Mouse (Mus musculus): ENCODE results near the gene Pigs. TPM values are rescaled to one million over a fixed set of nuclear protein-coding genes. Genes with fewer than 3 reads are reported as not detected.

The Pigs gene
- 10 to 100 TPM; 72.3 to 76.6 TPM for total RNA-seq (2021)

DNA sequence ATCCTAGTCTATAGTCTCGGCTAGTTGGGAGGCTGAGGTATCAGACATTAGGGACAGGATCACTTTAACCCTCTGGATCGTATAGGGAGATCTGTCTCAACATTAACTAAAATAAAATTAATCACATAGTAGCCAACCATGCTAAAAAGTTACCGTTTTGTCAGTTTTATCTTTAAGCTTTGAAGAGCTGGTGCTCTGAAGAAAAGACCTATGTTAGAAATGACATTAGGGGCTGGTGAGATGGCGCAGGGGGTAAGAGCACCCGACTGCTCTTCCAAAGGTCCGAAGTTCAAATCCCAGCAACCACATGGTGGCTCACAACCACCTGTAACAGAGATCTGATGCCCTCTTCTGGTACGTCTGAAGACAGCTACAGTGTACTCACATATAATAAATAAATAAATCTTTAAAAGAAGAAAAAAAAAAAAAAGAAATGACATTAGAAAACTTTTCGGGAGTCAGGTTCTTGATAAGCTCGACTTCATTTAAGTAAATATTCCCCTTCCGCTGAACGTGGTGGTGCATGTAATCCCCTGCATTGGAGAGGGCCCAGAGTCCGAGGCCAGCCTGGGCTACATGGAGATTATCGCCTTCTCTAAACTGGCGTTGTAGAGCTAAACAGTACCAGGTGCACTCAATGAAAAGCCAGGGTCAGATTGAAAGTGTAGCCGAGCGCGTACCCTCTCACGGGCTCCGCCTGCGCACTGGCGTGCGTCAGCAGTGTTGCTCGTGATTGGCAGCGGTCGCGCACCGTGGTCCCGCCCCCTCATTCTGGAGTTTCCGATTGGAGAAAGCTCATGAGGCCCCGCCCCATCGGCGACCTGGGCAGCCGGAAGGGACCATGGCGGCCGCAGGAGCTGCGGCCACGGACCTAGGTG is at the start of gene Pigs:
TSS of gene Pigs (plus strand) at position 782 of the 878 bp plus-strand sequence.
- peak; percentile 94 to 98 for DNase-seq (ENCODE audit: extremely low spot score in 1 of 2, low spot score in 2 of 2)
- intact Hi-C loops (cut with DNase I): no loop called here

DNA sequence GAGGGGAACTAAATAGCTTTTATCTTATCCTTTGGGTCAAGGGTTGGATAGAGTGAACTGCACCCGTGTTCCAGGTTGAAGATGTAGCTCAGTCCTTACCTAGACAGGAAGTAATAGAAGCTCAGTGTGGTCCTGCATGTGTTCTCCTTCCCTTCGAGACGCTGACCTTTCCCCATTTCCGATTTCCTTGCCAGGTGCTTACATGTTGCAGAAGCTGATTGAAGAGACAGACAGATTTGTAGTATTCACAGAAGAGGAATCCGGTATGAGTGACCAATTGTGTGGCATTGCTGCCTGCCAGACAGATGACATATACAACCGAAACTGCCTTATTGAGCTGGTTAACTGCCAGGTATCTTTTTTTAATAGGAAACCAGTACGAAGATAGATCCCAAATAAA is 49.4 kb upstream of the Pigs start:
- intact Hi-C loops (cut with DNase I): no loop called here

DNA sequence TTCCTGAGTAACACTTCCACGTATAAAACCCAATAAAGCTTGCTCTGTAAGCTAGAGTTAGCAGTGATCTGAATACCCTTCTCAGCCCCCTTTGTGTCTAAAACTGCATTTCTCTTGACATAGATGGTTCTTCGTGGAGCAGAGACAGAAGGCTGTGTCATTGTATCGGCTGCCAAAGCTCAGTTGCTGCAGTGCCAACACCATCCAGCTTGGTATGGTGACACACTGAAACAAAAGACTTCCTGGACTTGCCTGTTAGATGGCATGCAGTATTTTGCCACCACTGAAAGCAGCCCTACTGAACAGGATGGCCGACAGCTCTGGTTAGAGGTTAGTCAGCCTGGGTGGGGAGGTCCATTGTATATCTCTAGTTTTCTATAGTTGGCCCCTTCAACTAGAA is 48.6 kb upstream of the Pigs start:
- DNase-seq (ENCODE audit: extremely low spot score in 1 of 2, low spot score in 2 of 2): no peak
- intact Hi-C loops (cut with DNase I): no loop called here

More for the DNA sequence above, 49.4 kb upstream of the Pigs start:
- no peak for DNase-seq (ENCODE audit: extremely low spot score in 1 of 2, low spot score in 2 of 2)

DNA sequence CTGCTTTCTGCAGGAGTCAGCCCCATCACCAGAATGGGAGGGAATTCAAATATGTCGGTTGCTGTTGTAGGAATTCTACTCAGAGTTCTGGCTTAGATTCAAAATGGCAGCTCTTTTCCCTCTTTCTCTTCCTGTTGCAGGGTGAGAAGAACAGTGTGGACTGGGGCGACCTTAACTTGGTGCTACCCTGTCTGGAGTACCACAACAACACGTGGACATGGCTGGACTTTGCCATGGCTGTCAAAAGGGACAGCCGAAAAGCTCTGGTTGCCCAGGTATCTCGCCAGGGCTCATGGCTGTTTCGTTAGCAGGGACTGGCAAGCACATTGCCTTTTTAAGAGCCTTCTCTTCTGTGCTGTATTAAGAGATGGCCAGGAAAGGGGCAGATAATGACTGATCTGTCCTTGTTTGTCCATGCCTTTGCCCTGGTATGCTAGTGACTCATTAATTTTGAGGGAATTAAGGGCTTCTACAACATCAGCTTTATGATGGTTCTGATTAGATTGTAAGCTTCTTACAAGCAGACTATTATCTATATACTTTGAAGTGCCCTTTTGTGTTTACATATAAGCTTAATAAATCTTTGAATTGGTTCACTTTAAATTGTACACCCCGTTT is 39.0 kb upstream of the Pigs start:
- intact Hi-C loops (cut with DNase I): loop anchor here (5.0 kb wide), 1 partner anchor 48 kb away; no protein-coding TSS in a partner anchor

DNA sequence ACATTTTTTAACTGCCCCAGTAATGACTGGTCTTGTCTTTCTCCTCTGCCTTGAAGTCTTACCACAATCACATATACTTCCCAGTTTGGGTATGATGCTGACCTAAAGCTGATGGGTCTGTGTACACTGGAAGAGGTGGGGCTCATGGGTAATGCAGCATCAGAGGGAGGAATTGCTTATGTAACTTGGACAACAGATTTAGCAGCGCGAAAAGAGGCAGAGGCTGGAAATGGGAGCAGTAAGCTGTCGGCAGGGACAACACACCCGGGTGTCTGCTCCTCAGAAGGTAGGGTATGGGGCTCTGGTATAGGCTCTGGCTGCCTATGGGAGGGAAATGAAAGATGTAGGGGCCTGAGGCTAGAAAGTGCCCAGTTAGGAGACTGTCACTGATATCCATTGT is 37.6 kb upstream of the Pigs start, which contains the start of gene BC030499:
TSS of gene BC030499 (plus strand) at position 188 of the 400 bp plus-strand sequence.
- DNase-seq (ENCODE audit: extremely low spot score in 1 of 2, low spot score in 2 of 2): no peak
- intact Hi-C loops (cut with DNase I): no loop called here

More for the DNA sequence above, 39.0 kb upstream of the Pigs start:
- DNase-seq (ENCODE audit: extremely low spot score in 1 of 2, low spot score in 2 of 2): no peak

DNA sequence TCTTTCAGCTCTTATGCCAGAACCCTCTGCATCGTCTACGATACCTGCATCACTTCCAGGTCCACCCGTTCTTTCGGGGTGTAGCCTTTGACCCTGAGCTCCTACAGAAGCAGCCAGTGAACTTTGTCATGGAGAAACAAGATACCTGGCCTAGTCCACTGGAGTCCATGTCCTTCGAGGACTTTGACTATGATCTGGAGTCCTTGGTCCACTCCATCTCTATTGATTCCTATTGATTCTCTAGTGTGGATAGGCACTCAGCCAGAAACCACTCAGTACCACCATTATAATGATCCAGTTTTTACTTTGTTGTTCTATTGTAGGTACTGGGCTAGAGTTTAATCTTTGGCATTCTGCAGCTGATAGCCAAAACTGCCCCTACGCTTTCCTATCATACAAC is 33.6 kb upstream of the Pigs start:
- intact Hi-C loops (cut with DNase I): no loop called here

DNA sequence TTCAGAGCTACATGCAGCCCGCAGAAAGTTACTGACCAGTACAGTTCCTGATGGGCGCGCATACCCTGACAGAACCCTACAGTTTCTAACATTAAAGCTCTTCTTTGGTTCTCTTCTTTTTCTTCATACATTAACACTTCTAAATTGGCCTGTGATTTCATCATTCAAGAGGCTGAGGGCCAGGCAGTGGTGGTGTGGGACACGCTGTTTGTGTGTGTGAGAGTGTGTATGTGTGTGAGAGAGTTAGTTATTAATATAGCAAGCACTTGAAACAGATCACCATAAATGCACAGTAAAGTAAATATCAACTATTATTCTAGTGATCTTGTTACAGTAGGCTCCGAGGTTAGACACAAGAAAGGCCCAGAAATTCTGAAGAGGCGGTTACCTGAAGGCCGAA is 27.3 kb upstream of the Pigs start:
- intact Hi-C loops (cut with DNase I): no loop called here
- no peak for DNase-seq (ENCODE audit: extremely low spot score in 1 of 2, low spot score in 2 of 2)

More for the DNA sequence above, 33.6 kb upstream of the Pigs start:
- no peak for DNase-seq (ENCODE audit: extremely low spot score in 1 of 2, low spot score in 2 of 2)

DNA sequence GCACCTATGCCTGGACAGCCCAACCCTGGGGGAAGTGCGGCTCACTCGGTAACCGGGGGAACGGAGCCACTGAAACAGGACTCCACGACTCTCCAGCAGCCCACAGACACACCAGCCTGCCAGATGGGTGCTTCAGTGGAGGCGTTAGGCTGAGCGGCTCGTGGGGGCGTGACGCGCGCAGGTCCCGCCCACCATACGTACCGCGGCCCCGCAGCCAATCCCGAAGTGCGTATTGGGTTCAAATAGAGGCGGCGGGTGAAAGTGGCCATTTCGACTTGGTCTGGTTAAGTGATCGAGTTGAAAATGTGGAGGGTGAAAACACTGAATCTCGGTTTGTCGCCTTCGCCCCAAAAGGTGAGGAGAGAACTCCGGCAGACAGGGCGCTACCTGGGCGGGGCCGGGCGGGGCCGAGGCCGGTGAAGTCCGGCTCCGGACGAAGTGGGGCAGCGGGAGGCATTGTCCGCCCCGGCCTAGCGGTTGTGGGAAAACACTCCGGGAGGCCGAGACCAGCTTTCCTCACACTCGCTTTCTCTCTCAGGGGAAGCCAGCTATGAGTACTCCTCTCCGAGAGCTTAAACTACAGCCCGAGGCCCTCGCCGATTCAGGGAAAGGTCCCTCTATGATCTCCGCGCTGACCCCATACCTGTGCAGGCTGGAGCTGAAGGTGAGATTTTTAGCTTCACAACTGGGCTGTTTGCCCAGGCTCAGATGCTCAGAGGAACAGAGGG is 26.7 kb upstream of the Pigs start, which contains the start of gene Spag5:
TSS of gene Spag5 (plus strand) at position 173 of the 728 bp plus-strand sequence.
- intact Hi-C loops (cut with DNase I): no loop called here
- peak; percentile 87 to 91 for DNase-seq (ENCODE audit: extremely low spot score in 1 of 2, low spot score in 2 of 2)

DNA sequence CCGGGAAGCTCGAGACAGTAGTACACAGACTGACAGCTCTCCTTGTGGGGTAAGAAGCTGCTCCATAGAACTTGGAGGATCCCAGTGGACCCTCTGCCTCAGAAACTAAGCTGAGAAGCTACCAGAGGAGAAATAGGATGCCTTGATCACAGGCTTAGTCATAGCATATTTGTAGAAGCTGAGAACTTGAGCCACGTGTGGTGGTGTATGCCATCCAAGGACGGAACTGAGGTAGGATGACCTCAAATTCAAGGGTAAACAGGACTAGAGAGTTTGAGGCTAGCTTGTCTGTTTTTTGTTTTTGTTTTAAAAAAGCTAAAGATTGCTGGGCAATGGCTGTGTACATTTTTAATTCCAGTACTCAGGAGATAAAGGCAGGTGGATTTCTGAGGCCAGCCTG is 22.9 kb upstream of the Pigs start:
- intact Hi-C loops (cut with DNase I): no loop called here
- no peak for DNase-seq (ENCODE audit: extremely low spot score in 1 of 2, low spot score in 2 of 2)

DNA sequence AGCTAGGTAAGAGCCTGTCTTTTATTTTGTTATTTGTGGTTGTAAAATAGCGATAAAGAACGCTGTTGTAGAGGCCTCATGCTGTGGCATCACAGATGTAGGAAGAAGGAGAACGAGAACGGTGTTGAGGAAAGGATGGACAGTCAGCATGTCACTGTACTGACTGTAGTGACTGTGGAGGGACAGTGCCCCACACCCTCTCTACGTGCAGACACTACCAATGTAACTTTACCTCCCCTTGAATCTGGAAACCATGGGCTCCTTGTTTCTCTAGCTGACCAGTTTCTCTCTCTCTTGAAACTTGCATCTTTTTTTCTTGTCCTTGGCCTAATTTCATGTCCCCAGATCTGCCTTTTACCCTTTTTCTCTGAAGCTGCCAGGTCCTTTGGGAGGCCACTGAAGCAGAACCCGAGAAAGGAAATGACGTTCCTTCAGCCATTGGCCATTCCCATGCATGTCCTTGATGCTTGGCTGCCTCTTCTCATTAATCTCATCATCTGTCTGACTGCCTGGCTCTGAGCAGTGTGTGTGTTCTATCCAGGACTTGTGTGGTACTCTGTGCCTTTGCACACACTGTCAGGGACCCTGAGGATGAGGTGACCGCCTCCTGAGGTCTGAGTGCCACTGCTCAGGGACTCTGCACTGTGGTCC is 17.2 kb upstream of the Pigs start:
- intact Hi-C loops (cut with DNase I): no loop called here
- no peak for DNase-seq (ENCODE audit: extremely low spot score in 1 of 2, low spot score in 2 of 2)

DNA sequence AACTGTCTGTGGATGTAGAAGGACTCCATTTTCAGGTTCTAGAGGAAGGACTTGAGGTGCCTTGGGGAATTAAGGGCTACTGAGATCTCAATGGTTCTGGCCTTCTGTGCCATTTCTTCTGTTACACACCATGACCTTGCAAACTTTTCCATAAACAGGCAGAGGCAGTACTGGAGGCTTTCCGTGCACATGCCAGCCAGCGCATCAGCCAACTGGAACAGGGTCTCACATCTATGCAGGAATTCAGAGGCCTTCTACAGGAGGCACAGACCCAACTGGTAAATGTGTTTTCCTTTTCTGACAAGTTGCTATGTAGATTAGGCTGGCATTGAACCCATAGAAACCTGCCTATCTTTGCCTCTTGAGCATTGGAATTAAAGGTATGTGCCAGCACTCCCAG is 14.6 kb upstream of the Pigs start:
- no peak for DNase-seq (ENCODE audit: extremely low spot score in 1 of 2, low spot score in 2 of 2)
- intact Hi-C loops (cut with DNase I): no loop called here

DNA sequence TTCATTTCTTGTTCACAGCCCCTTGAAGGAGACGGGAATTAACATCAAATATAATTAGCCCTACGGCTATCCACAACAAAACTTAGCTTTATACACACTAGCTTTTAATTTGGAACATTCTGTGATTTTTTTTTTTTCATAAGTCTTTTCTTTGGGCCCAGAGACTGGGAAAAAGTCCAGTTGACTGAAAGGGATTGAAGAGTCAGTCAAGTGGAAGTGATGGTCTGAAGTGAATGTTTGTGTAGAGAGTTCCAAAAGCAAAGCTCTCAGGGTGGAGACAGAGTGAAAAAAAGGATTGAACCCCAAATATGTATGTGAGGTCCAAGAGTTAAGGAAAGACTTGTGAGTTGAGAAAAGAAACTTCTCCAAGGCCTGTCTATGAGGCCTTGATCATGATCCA is 9.8 kb upstream of the Pigs start:
- intact Hi-C loops (cut with DNase I): no loop called here
- no peak for DNase-seq (ENCODE audit: extremely low spot score in 1 of 2, low spot score in 2 of 2)

DNA sequence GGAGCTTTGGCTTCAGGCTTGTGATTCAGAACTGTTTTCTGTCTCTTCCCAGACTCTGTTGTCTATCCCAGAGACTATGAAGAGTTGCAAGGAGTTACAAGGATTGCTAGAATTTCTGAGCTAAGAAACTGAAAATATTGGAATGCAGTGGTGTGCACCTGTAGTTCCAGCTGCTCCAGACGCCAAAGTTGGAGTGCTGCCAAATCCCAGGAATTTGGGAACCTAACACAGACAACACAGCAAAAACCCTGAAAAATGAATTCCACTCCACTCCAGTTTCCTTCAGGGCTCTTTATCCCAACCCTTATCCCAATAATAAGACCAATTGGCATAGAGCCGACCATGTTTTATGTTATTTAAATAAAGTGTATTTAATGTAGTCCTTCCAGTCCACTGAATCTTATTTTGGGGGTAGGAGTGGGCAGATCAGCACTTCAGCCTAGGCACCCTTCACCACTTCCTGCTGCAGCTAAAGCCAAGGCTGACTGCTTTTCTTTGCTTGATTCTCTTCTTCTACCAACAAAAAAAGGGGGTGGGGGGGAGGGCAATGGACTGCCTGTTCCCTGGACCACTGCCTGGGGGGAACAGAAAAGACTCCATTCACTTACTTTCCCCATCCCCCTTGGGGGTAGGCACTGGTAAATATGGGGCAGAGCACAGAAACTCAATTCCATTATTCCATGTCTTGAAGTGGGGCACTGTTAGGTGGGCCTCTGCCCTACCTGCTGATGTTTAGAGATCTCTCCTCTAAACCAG is 6.0 kb upstream of the Pigs start:
- intact Hi-C loops (cut with DNase I): no loop called here
- DNase-seq (ENCODE audit: extremely low spot score in 1 of 2, low spot score in 2 of 2): peak; percentile 41 to 49

DNA sequence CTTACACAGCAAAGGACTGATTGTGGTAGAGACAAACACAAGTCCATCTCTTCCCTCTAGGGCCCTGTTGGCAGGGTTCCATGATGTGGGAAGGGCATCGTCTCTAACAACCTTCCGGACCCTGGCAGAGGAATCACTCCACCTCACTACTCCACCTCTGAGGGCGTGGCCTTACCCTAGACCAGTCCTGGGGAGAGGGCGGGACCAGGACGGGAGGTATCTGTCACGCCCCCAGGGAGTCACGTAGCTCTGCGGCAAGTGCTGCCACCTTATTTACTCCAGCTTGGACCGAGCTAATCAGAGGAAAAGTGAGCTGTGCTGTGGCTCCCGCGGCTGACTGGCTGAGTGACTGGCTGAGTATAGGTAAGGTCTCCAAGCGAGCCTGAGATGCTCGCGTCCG is 5.4 kb upstream of the Pigs start, which contains the start of gene Aldoc:
TSS of gene Aldoc (plus strand) at position 109 of the 400 bp plus-strand sequence.
- DNase-seq (ENCODE audit: extremely low spot score in 1 of 2, low spot score in 2 of 2): peak; percentile 74 to 88
- intact Hi-C loops (cut with DNase I): no loop called here

DNA sequence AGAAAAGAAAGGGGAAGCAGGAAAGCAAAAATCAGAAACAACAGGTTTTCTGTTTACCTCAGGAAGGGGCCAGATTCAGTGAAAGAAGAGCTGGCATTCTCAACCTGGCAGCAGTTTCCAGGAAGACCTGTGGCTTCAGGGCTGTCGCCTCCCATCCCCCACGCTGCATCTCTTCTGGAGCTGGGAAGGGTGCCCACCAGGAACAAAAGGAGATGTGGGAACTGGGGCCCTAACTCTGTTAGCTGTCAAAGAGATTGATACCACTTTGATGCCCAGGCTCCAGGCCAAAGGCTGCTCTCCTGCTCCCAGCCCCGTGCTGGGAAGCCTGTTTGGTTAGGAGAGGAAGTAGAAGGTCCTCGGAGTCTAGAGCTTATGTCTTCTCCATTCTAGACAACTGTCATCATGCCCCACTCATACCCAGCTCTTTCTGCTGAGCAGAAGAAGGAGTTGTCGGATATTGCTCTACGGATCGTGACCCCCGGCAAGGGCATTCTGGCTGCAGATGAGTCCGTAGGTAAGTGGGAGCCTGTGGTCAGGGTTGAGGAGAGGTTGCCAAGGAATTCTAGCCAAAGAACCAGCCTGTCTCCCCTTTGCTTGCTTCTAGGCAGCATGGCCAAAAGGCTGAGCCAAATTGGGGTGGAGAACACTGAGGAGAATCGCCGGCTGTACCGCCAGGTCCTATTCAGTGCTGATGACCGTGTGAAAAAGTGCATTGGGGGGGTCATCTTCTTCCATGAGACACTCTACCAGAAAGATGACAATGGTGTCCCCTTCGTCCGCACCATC is 4.0 kb upstream of the Pigs start:
- intact Hi-C loops (cut with DNase I): no loop called here
- DNase-seq (ENCODE audit: extremely low spot score in 1 of 2, low spot score in 2 of 2): peak; percentile 56 to 67

DNA sequence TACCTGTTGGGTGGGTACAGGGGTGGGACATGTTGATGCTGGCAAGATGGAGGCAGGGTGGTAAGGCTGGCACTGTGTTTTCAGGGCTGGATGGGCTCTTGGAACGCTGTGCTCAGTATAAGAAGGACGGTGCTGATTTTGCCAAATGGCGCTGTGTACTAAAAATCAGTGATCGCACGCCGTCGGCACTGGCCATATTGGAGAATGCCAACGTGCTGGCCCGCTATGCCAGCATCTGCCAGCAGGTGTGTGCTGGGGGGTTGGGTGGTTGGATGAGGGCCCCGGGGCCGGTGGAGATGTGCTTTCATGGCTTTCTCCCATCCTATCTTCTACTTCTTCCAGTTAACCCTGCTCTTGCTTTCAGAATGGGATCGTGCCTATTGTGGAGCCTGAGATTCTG is 3.2 kb upstream of the Pigs start:
- intact Hi-C loops (cut with DNase I): no loop called here
- DNase-seq (ENCODE audit: extremely low spot score in 1 of 2, low spot score in 2 of 2): no peak

DNA sequence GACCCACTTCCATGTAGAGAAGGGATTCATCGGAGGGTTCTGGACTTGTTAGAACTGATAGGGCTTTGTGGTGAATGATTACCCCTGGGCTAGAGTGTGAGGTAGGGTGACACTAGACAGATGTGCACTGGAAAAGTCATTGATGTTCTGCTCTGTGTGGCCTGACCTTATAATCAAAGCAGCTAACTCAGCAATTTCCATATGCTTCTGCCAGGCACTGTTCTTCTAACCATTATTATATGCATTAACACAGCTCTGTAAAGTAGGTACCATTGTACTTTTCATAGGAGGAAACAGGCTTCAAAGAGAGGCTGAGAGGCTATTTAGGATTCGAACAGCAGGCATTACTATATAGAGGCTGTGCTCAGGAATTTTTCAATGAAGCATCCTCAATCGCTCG is 1.0 kb upstream of the Pigs start:
- intact Hi-C loops (cut with DNase I): no loop called here
- no peak for DNase-seq (ENCODE audit: extremely low spot score in 1 of 2, low spot score in 2 of 2)

Data from left cerebral cortex, postnatal 10 days (tissue).